Mouse (Mus musculus) left cerebral cortex, postnatal 36 days (tissue): Measurements from ENCODE around the gene Olfr791. TPM values are rescaled to one million over a fixed set of nuclear protein-coding genes. Genes with fewer than 3 reads are reported as not detected.
A peak's percentile ranks its signal among the peaks of the same experiment; 100 is the strongest.

Experiments
- DNase-seq, 2 experiments: peaks; one replicate each; pipeline ENCODE4 v3.0.0; 2021 to 2022; ENCODE audit warnings: low spot score in 2 of 2, mixed read lengths in 1 of 2
- intact Hi-C: fragments of 180-260 bp; cut with DNase I; formaldehyde crosslinking; loops from one replicate; pipeline ENCODE4 v1.15.1; 2025
- total RNA-seq, 2 experiments: library from RNA; stranded (reverse); gene quantifications; 2 replicates each; pipeline ENCODE4 v1.2.3; 2021

Gene Olfr791
- not detected for total RNA-seq

GRCm38 (mm10) chr10:129521492-129521891 lies at the start of gene Olfr791:
Olfr791 (plus strand) TSS chr10:129521792.
- no peak for DNase-seq
- intact Hi-C loops: no loop called here

- no peak for DNase-seq
- intact Hi-C loops: no loop called here
These were observed 48.3 kb upstream of the Olfr791 start for GRCm38 (mm10) chr10:129473256-129473655.

GRCm38 (mm10) chr10:129473723-129474122 lies 47.9 kb upstream of the Olfr791 start:
- intact Hi-C loops: no loop called here
- no peak for DNase-seq

GRCm38 (mm10) chr10:129484452-129484851 lies 37.1 kb upstream of the Olfr791 start, which contains the start of gene Olfr789:
Olfr789 (plus strand) TSS chr10:129484752.
- intact Hi-C loops: no loop called here
- DNase-seq: no peak

DNA sequence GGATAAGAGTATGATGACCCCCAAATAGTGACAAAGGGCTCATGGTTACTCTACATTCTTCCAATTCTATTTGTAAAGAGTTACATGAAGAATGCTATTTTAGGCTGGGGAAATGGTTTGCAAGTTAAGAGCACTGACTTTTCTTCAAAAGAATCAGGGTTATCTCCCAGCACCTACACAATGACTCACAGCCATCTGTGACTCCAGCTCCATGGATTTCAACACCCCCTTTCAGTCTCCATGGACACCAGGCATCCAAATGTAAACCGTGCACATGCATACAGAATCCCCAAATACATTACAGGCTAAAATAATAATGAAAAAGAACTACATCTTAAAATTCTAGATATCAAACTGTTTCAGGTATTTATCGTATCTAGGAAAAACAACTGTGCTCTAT lies 31.5 kb upstream of the Olfr791 start:
- DNase-seq: peak; percentile 7 to 9

GRCm38 (mm10) chr10:129498192-129498591 lies 23.4 kb upstream of the Olfr791 start, which contains the start of gene Olfr790:
Olfr790 (plus strand) TSS chr10:129498492.
- intact Hi-C loops: no loop called here
- DNase-seq: no peak

More for the DNA sequence above, 31.5 kb upstream of the Olfr791 start:
- intact Hi-C loops: no loop called here

DNA sequence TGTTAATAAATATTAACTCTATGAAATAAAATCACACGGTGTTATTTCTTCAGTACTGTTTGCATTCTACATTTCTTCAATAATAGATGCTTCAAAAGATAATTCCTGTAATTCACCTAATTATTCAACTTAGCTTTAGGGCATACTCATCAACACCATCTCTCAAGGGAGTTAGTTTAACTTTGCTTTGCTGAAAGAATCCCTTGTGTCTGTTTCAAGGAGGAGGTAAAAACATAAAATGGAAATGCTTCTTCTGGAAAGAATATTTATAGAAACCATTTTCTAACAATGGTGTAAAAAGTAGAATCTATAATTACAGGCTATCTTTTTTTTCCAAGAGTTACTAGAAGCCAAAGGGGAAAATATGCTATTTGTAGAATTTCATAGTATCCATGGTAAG lies 17.3 kb downstream of the Olfr791 start, which contains the start of gene Olfr792:
Gene Olfr792, plus strand, starts transcription at position 301 of the 400 bp plus-strand sequence.
- no peak for DNase-seq
- intact Hi-C loops: no loop called here

DNA sequence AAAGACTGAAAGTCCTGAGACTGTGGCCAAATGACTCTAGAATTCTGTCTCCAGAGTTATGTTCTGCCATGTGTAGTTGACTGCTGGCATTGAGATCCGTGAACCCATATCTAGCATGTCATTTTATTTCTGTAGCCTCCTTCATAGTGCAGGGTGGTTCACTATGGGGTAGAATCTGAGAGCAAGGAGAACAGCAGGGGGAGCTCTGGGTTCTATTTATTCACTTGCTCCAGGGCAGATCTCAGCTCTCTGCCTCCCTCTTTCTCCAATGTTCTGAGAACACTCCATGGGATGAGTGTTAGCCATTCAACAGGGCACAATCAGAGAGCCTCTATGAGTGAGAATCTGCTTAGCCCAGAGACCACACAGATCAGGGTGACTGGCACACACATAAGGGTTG lies 27.8 kb downstream of the Olfr791 start:
- DNase-seq: peak in 1 of 2 experiments; percentile 5
- intact Hi-C loops: loop anchor here (10.0 kb wide), 1 partner anchor 545 kb away; no protein-coding TSS in a partner anchor

DNA sequence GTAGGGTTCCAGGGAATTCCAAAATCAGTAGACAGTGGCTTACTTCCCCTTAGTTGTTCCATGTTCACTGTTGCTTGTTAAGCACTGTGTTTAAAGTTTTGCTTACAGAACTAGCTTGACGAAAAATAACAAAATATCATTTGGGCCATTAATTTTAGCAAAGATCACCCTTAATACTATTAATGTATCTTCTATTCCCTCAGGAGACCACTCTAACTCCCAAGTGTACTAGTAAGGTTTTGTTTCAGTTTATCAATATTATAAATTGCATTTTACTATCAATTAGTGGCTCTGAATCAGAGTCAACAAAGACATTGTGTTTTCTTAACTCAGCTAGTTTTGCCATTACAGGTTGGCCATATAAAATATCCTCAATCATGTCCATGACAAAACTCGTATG lies 45.8 kb downstream of the Olfr791 start, which contains the start of gene Olfr794:
Gene Olfr794, plus strand, starts transcription at position 301 of the 400 bp plus-strand sequence.
- intact Hi-C loops: no loop called here
- DNase-seq: no peak

DNA sequence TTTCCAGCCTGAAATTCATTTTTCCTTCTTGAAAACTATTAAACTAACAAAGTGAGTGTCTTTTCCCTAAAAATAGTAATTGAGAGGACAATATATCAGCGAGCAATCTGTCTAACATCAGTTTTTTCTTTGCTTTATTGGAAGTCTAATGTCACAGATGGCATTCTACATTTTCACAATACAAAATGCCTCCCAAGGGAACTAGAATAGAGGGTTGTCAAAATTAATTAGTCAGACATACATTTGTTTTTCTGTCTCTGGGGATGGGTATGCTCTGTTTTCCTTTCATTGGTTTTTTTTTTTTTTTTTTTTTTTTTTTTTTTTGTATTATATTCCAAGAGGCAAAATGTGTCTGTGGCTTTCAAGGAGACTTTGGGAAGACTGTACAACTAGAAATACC lies 55.5 kb downstream of the Olfr791 start:
- intact Hi-C loops: no loop called here
- no peak for DNase-seq

Other genes with a start within 250 kb of the Olfr791 start
- gene Olfr780, start 203.7 kb upstream of the Olfr791 start, total RNA-seq: not detected
- not detected for gene Olfr781, start 192.9 kb upstream of the Olfr791 start, total RNA-seq
- not detected for gene Olfr782, start 172.9 kb upstream of the Olfr791 start, total RNA-seq
- gene Olfr784, start 137.7 kb upstream of the Olfr791 start, total RNA-seq: under 1 TPM; 0.12 to 0.20 TPM
- not detected for gene Olfr785, start 116.4 kb upstream of the Olfr791 start, total RNA-seq
- gene Olfr786, start 94.5 kb upstream of the Olfr791 start, total RNA-seq: not detected
- gene Olfr787, start 59.9 kb upstream of the Olfr791 start, total RNA-seq: not detected
- not detected for gene Olfr788, start 50.8 kb upstream of the Olfr791 start, total RNA-seq
- not detected for gene Olfr789, start 37.0 kb upstream of the Olfr791 start, total RNA-seq
- gene Olfr790, start 23.3 kb upstream of the Olfr791 start, total RNA-seq: not detected
- gene Olfr792, start 17.4 kb downstream of the Olfr791 start, total RNA-seq: not detected
- gene Olfr794, start 45.9 kb downstream of the Olfr791 start, total RNA-seq: not detected
- not detected for gene Olfr796, start 90.8 kb downstream of the Olfr791 start, total RNA-seq
- gene Olfr798, start 106.1 kb downstream of the Olfr791 start, total RNA-seq: not detected
- not detected for gene Olfr799, start 115.7 kb downstream of the Olfr791 start, total RNA-seq
- gene Olfr800, start 135.9 kb downstream of the Olfr791 start, total RNA-seq: not detected
- gene Olfr801, start 152.1 kb downstream of the Olfr791 start, total RNA-seq: not detected
- under 1 TPM; 0.07 to 0.15 TPM for gene Olfr802, start 166.4 kb downstream of the Olfr791 start, total RNA-seq
- gene Olfr803, start 172.5 kb downstream of the Olfr791 start, total RNA-seq: not detected
- gene Olfr804, start 181.4 kb downstream of the Olfr791 start, total RNA-seq: not detected
- not detected for gene Olfr805, start 207.6 kb downstream of the Olfr791 start, total RNA-seq
- gene Olfr806, start 220.1 kb downstream of the Olfr791 start, total RNA-seq: not detected
- gene Olfr807, start 236.0 kb downstream of the Olfr791 start, total RNA-seq: not detected
- not detected for gene Olfr808, start 243.7 kb downstream of the Olfr791 start, total RNA-seq